Mouse (Mus musculus): ENCODE data around the gene Tmprss7.

The Tmprss7 gene

GRCm38 (mm10) chr16:45693558-45693957 lies at the start of gene Tmprss7:
Gene Tmprss7 (minus strand): TSS chr16:45693658.
- DNase-seq (ENCODE audit: inconsistent age in 2 of 2, low spot score in 1 of 2) = no peak

DNA sequence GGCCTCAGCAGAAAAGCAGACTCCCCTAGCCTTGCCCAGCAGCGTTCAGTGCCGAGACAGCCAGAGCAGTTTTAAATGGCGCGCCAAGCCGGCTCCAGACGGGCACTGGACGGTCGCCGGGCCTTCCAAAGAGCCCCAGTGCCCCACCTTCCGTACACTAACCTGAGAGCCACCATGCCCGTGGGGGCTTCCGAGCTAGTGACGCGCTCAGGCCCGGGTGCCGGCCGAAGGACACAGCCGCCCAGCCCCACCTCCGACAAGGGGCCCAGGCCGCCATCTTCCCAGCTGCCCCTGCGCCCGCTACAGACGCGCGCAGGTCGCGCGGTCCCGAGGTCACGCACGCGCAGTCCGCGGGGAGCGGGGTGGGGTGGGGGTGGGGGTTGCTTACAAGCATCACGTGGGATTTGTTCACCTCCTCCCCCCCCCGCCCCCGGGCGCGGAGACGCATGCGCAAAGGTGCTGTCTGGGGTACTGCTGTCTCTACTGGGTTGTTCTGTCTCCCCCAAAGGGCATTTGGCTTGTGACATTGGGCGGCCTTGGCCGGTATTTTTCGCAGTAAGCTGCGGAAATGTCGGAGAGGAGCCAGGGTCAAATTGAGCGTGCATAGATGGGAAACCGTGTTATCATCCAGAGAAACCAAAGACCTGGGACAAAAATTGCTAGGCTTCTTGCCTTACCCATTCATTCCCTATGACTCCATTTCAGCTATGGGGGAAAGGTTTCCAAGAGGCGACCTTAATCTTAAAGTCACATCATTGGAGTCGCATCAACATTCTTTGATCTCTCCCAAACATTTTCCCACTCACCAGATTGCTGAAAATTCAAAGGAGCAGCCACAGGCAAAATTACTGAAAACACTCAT lies 49.4 kb upstream of the Tmprss7 start, which contains the start of gene Abhd10:
Gene Abhd10 (minus strand): TSS at position 341 of the 862 bp plus-strand sequence.
- DNase-seq (ENCODE audit: inconsistent age in 2 of 2, low spot score in 1 of 2) = peak; percentile 97 to 99

DNA sequence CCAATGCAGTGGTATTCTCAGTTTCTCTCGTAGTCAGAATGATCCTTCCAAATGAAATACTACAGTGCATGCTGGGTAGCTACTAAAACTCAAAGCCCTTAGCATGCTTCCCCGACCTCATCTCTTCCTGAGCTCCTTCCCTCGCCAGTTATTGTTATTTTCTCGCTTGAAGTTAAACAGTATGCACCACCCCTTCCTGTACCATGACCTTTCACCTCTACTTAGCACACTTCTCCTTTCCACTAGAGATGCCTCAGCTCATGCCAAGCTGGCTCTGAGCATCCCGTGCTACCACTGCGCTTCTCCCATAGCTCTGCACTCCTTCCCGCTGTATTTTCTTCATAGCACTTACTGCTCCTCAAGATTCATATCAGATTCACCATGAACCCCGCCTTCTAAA lies 44.4 kb upstream of the Tmprss7 start:
- DNase-seq (ENCODE audit: inconsistent age in 2 of 2, low spot score in 1 of 2) = no peak

DNA sequence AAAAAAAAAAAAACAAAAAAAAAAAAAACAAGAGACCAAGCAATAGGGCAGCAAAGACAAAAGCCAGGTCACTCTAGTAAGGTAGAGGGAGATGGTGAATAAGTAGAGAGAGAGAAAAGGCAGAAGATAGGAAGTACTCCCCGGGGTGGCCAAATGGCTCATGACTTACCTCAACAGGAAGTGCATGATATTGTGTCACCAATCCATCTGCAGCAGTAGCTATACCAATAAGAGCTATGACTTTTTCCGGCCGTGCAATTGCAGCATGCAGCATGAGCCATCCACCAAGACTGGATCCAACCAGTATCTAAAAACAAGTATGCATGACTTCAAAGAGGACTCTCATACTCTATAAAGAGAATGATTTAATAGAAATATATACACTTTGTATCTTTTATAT lies 43.3 kb upstream of the Tmprss7 start:
- DNase-seq (ENCODE audit: inconsistent age in 2 of 2, low spot score in 1 of 2) = no peak

GRCm38 (mm10) chr16:45729163-45729562 lies 35.7 kb upstream of the Tmprss7 start:
- no peak for DNase-seq (ENCODE audit: inconsistent age in 2 of 2, low spot score in 1 of 2)

GRCm38 (mm10) chr16:45724742-45725102 lies 31.3 kb upstream of the Tmprss7 start:
- no peak for DNase-seq (ENCODE audit: inconsistent age in 2 of 2, low spot score in 1 of 2)

DNA sequence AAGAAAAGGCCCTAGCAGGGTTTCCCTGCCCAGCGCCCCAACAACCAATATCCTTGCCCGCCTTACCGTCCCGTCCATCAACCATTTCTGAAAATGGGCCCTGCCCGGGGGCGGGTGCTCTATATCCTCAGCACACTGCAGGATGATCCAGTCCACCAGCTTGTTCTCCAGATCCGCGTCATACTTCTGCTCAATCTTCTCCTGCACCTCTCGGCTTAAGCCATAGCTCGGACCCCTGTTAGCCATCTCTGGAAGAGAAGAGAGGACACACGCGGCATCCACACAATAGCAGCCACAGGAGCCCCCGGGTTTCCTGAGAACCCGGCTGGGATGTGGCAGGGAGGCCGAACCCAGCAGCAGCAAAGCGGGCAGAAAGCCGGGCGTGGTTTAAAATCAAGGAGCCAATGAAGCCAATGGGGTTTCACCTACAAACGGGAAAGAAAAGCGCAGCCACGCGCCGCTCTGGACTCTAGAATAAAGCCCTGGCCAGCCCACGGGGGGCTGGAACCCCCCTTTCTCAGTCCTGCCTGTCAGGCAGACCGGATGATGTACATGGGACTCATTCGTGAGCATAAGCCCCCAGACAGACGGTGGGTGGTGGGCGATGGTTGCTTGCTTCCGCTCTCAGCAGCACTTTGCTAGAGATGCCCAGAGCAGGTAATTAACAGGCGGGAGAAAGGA lies 30.7 kb upstream of the Tmprss7 start, which contains the start of gene Tagln3:
Gene Tagln3 (minus strand): TSS at position 548 of the 681 bp plus-strand sequence.
- peak; percentile 29 to 78 for DNase-seq (ENCODE audit: inconsistent age in 2 of 2, low spot score in 1 of 2)

DNA sequence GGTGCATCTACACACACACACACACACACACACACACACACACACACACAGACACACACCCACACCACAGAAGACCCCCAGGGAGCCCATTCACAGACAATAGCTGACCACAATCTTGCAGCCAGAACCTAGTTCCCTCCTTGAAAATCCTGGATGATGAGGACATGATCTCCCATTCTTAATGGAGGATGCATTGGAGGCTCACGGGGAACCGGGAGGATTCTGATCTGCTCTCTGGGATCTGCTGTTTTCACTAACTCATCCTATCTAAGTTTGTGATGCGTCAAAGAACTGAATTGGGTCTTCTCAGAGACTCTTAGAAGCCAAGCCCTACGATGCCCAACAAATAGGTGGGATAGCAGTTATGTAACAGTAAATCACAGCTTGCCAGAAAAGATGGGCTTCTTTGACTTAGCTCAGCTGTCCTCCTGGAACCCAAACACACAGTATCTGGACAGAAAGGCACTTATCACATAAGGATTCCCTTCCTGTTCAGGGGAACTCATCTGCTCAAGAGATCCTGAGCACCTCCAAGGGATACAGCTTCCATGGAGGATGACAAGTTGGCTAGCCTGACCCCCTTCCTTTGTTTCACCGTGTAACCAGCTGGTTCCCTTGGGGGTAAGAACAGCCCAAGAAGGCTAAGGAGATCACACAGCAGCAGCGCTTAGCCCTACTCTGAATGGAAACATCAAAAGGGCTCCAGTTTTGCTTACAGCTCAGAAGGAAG lies 29.9 kb upstream of the Tmprss7 start:
- no peak for DNase-seq (ENCODE audit: inconsistent age in 2 of 2, low spot score in 1 of 2)

- DNase-seq (ENCODE audit: inconsistent age in 2 of 2, low spot score in 1 of 2) = no peak
Observed at GRCm38 (mm10) chr16:45722460-45722951, 29.0 kb upstream of the Tmprss7 start.

DNA sequence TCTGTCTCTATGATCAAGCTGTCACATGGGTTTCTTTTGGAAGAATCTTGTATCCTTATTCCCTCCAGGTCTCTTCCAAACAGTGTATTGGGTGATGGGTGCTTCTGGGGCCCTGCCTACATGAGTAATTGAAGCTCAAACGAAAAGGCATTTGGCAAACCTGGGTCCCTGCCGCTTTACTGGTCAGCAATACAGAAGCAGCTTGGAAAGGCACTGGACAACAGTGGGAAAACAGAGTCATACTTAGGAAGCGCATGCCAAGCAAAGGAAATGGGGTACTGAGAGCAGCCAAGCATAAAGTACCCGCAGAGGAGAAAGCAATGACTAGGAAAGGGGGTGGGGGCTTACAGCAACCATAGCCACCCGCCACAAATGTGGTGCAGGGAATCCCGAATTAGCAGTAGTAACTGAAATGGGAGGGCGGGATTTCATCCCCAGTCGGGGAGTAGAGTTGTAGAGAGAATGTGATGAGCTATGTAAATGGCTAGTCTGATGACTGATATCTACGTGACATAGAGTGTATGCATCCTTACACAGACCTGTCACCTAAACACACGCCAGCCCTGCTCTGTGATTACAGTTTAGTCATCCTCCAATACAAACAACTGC lies 26.7 kb upstream of the Tmprss7 start:
- DNase-seq (ENCODE audit: inconsistent age in 2 of 2, low spot score in 1 of 2) = no peak

GRCm38 (mm10) chr16:45718296-45718695 lies 24.8 kb upstream of the Tmprss7 start:
- no peak for DNase-seq (ENCODE audit: inconsistent age in 2 of 2, low spot score in 1 of 2)

GRCm38 (mm10) chr16:45714489-45715150 lies 21.2 kb upstream of the Tmprss7 start:
- DNase-seq (ENCODE audit: inconsistent age in 2 of 2, low spot score in 1 of 2) = no peak

DNA sequence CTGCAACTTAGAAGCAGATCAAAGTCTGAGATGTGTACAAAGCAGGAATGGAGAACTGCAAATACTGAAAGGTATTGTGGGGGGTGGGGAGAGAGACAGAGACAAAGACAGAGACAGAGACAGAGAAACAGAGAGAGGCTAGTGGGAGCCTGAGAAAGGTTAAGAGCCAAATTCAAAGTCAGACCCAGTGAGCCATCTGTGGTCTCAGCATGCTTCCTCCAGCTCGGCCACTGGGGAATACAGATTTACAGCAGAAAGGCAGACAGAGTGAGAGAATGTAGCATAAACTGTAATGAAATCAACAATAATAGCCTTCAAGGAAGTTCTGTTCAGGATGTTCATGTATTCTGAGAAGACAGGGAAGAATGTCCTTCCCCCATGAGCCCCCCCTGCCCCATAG lies 20.4 kb upstream of the Tmprss7 start:
- no peak for DNase-seq (ENCODE audit: inconsistent age in 2 of 2, low spot score in 1 of 2)

- DNase-seq (ENCODE audit: inconsistent age in 2 of 2, low spot score in 1 of 2) = no peak
Observed at GRCm38 (mm10) chr16:45713261-45713660, 19.8 kb upstream of the Tmprss7 start.

DNA sequence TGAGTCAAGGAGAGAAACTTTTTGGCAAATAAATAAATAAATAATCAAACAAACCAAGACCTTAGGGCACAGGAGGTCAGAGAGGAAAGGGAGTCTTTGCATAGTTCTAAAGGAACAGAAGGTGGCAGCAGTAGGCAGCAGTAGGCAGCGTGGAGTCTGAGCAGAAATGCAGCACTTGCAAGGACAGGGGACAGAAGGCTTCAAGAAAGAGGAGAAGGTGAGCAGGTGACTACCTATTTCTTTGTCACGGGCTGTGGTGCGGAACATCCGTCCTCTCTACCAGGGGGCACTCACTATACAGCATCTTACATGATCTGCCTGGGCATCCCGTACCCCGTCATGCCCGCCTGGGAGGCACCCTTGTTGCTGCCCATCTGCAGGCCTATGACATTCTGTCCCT lies 17.8 kb upstream of the Tmprss7 start:
- DNase-seq (ENCODE audit: inconsistent age in 2 of 2, low spot score in 1 of 2) = peak in 1 of 2 experiments; percentile 39

- no peak for DNase-seq (ENCODE audit: inconsistent age in 2 of 2, low spot score in 1 of 2)
Observed at GRCm38 (mm10) chr16:45699301-45699700, 5.8 kb upstream of the Tmprss7 start.

DNA sequence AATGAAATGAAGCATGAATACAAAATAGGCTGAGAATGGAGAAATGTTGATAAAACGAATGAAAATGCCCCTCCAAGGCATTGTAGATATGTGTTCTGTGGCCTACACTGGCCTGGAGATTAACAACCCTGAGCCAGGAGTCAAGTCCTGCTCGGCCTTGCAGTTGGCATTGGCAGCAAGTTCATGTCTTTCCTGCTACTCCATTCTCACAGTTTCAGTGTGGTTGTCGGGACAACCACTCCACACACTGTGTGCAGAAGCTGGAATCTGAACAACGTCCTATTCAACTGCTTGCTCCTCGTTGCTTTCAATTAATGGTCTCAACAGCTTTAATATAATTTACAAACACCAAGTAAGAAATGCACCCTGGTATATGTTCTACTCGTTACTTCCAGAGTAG lies 4.5 kb upstream of the Tmprss7 start:
- DNase-seq (ENCODE audit: inconsistent age in 2 of 2, low spot score in 1 of 2) = peak in 1 of 2 experiments; percentile 40

GRCm38 (mm10) chr16:45695445-45696160 lies 2.1 kb upstream of the Tmprss7 start:
- peak; percentile 48 to 85 for DNase-seq (ENCODE audit: inconsistent age in 2 of 2, low spot score in 1 of 2)

- no peak for DNase-seq (ENCODE audit: inconsistent age in 2 of 2, low spot score in 1 of 2)
Observed at GRCm38 (mm10) chr16:45692851-45693250, 607 bp downstream of the Tmprss7 start.

DNA sequence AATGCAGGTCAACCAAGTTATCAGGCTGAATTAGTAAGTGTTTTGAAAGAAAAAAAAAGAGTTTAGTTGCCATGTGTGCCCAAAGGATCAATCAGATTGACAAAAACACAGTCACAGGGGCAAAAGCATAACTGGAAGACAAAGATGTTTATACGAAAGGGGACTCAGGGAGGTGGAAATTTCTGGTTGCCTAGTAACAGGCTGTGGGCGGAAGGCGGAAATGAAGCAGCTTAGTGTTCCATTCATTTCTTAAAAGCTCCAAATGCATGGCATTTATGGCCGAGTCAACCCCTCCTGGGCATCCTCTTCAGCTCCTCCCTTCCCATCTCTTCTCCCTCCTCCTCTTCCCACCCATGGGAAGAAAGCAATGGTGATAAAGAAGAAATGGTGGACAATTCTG lies 3.3 kb downstream of the Tmprss7 start:
- no peak for DNase-seq (ENCODE audit: inconsistent age in 2 of 2, low spot score in 1 of 2)
